Mouse (Mus musculus): ENCODE results near the gene Il20rb.

GRCm38 (mm10) chr9:100452432-100452831 lies 34.2 kb downstream of the Il20rb start:
- TF ChIP-seq EP300 (IDR thresholded peaks at IDR 0.05; ENCODE audit: low read depth in 1 of 2, low read length in 2 of 2) (no peak), HCFC1 (IDR thresholded peaks at IDR 0.05; ENCODE audit: low read depth, low read length) (no peak), TAL1 (IDR thresholded peaks at IDR 0.05; ENCODE audit: low read length) (no peak), CTCF (IDR thresholded peaks at IDR 0.05 in 2 of 3, conservative IDR thresholded peaks at IDR 0.05 in 1 of 3; ENCODE audit: control insufficient read depth in 1 of 3, insufficient read depth in 1 of 3, low read depth in 2 of 3, low read length in 3 of 3, poor library complexity in 1 of 3, severe bottlenecking in 1 of 3) (no peak), POLR2A (IDR thresholded peaks at IDR 0.05; ENCODE audit: control insufficient read depth in 1 of 2, insufficient read depth in 1 of 2, low read depth in 1 of 2, low read length in 2 of 2, poor library complexity in 1 of 2) (no peak), SIN3A (IDR thresholded peaks at IDR 0.05; ENCODE audit: low read length) (no peak), MXI1 (IDR thresholded peaks at IDR 0.05; ENCODE audit: low read depth, low read length) (no peak), ZKSCAN1 (IDR thresholded peaks at IDR 0.05; ENCODE audit: low read depth, low read length) (no peak), TCF12 (IDR thresholded peaks at IDR 0.05; ENCODE audit: low read depth, low read length) (no peak), USF2 (IDR thresholded peaks at IDR 0.05; ENCODE audit: borderline replicate concordance in 1 of 2, insufficient read depth in 1 of 2, low read depth in 1 of 2, low read length in 2 of 2) (no peak), ZNF384 (IDR thresholded peaks at IDR 0.05; ENCODE audit: low read depth, low read length) (no peak), MAFK (IDR thresholded peaks at IDR 0.05; ENCODE audit: borderline replicate concordance, low read depth, low read length) (no peak), MYC (IDR thresholded peaks at IDR 0.05; ENCODE audit: low read depth, low read length) (no peak), NELFE (IDR thresholded peaks at IDR 0.05; ENCODE audit: low read depth, low read length) (no peak)

Data from MEL (cell line).